Mouse (Mus musculus) thymus, adult 2 months (tissue): ENCODE results near the gene Cacna1d.

Experiments used
- CTCF ChIP-seq: fragments of 200-500 bp; IDR thresholded peaks from 2 replicates; pipeline ENCODE4 v1.5.1; 2012; ENCODE audit warnings: mild to moderate bottlenecking, control low read depth, low read length, moderate library complexity, borderline replicate concordance; ENCODE audit not compliant: control insufficient read depth, poor library complexity, insufficient read depth; ENCODE audit errors: extremely low read depth
- POLR2A ChIP-seq: fragments of 200-500 bp; IDR thresholded peaks from 2 replicates; pipeline ENCODE4 v1.6.1; 2012; ENCODE audit warnings: mild to moderate bottlenecking, low read length, control low read depth, moderate library complexity; ENCODE audit not compliant: control insufficient read depth, poor library complexity, insufficient read depth; ENCODE audit errors: extremely low read depth

DNA sequence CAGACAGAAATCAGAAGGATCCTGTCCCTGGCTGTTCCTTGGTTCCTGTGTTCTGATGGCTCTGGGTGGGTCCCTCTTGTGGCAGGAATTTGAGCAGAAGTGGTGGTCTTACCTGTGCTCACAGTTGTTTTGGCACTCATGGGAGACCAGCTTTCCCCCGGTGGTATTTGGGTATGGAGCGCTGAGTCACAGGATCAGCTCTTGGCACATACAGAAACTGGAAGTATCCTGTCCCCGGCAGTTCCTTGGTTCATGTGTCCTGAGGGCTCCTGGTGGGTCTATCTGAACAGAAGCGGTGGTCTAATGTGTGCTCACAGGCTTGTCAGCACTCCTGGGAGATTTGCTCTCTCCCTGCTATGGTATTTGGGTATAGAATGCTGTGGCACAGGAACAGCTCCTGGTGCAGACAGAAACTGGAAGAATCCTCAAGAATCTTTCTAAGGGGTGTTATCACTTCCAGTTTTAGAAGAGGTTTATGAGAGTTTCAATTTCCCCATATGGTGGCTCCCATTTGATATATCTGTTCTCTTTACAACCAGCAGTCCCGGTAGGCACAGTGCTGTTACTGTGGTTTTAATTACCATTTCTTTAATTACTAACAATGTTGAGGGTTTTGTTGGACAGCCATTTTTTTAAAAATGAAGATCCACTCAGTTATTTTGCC is 300.8 kb downstream of the Cacna1d start:
- no peak for TF ChIP-seq CTCF
- no peak for TF ChIP-seq POLR2A
